Mouse (Mus musculus) midbrain, embryonic 11.5 days (tissue): Measurements from ENCODE around the gene Nedd4. TPM values are rescaled to one million over a fixed set of nuclear protein-coding genes. Genes with fewer than 3 reads are reported as not detected.

Source experiments
- ATAC-seq: fragments of 200-750 bp; cut with Nextera tagmentation; 2 replicates; pipeline ENCODE4 v1.8.0; 2017; ENCODE audit warnings: moderate TSS enrichment, moderate library complexity; ENCODE audit not compliant: low FRiP score
- DNase-seq: peaks from one replicate; pipeline ENCODE4 v3.0.0; 2015; ENCODE audit warnings: low spot score; ENCODE audit errors: missing footprints
- H3K27ac ChIP-seq: fragments of 300-500 bp; sonication (generic); 2 replicates; pipeline ENCODE4 v1.5.1; 2014; ENCODE audit warnings: low read depth, low read length
- H3K27me3 ChIP-seq: fragments of 300-500 bp; sonication (generic); 2 replicates; pipeline ENCODE4 v1.6.1; 2014; ENCODE audit warnings: mild to moderate bottlenecking, low read length, moderate library complexity, mixed read lengths; ENCODE audit not compliant: control insufficient read depth, insufficient read depth
- H3K36me3 ChIP-seq: fragments of 300-500 bp; sonication (generic); 2 replicates; pipeline ENCODE4 v1.6.1; 2014; ENCODE audit warnings: mild to moderate bottlenecking, low read length, moderate library complexity, mixed read lengths; ENCODE audit not compliant: control insufficient read depth, insufficient read depth
- H3K4me1 ChIP-seq: fragments of 300-500 bp; sonication (generic); 2 replicates; pipeline ENCODE4 v1.6.1; 2014; ENCODE audit warnings: low read length; ENCODE audit not compliant: control insufficient read depth, insufficient read depth
- H3K4me2 ChIP-seq: fragments of 300-500 bp; sonication (generic); 2 replicates; pipeline ENCODE4 v1.6.1; 2014; ENCODE audit warnings: mild to moderate bottlenecking, moderate library complexity
- H3K4me3 ChIP-seq: fragments of 300-500 bp; sonication (generic); 2 replicates; pipeline ENCODE4 v1.5.1; 2014; ENCODE audit warnings: low read depth, low read length
- H3K9ac ChIP-seq: fragments of 300-500 bp; sonication (generic); 2 replicates; pipeline ENCODE4 v1.6.1; 2014; ENCODE audit warnings: low read length
- H3K9me3 ChIP-seq: fragments of 300-500 bp; sonication (generic); 2 replicates; pipeline ENCODE4 v1.6.1; 2016; ENCODE audit warnings: low read length; ENCODE audit not compliant: control insufficient read depth
- WGBS: fragments of 180-500 bp; shearing (Covaris S2); extraction: QIAGEN DNeasy Blood & Tissue Kit; methylation state at CpG from one replicate; pipeline ENCODE4 v1.1.7; 2014; 5-methylcytosine and 5-hydroxymethylcytosine counted together
- polyA plus RNA-seq: library from polyadenylated mRNA; unstranded; fragments of >200 nt; fragmentation: Nextera tagmentation; extraction: Ambion mirVana; gene quantifications from 2 replicates; pipeline ENCODE4 v1.2.1, GENCODE M21; 2014

Nedd4 gene
- polyA plus RNA-seq, 1 experiment from 2014 or later, result 812 TPM

- ATAC-seq, result no peak
- no peaks in the 10 kb centered on the region for H3K9me3 ChIP-seq
- peaks cover 35% of the 10 kb centered on the region for H3K36me3 ChIP-seq
- DNase-seq, result no peak
- H3K9ac ChIP-seq, result no peak overlapping the region
- H3K4me1 ChIP-seq, result no peaks in the 10 kb centered on the region
- WGBS, result 82% methylated on average over 3 of the region's 3 CpGs
- no peaks in the 10 kb centered on the region for H3K27me3 ChIP-seq
- H3K4me3 ChIP-seq, result no peak overlapping the region
- H3K27ac ChIP-seq, result no peak overlapping the region
- H3K4me2 ChIP-seq, result no peak overlapping the region
Measured at GRCm38 (mm10) chr9:72699702-72700101, 37.6 kb downstream of the Nedd4 start.

- peaks cover 38% of the 10 kb centered on the region for H3K36me3 ChIP-seq
- no peak for DNase-seq
- no peak overlapping the region for H3K9ac ChIP-seq
- H3K27ac ChIP-seq, result no peak overlapping the region
- WGBS, result 75% methylated on average over 8 of the region's 8 CpGs
- H3K9me3 ChIP-seq, result no peaks in the 10 kb centered on the region
- H3K4me1 ChIP-seq, result no peaks in the 10 kb centered on the region
- H3K27me3 ChIP-seq, result no peaks in the 10 kb centered on the region
- H3K4me2 ChIP-seq, result no peak overlapping the region
- H3K4me3 ChIP-seq, result no peak overlapping the region
- ATAC-seq, result no peak
Measured at GRCm38 (mm10) chr9:72701441-72701840, 39.3 kb downstream of the Nedd4 start.

GRCm38 (mm10) chr9:72702075-72702474 is 39.9 kb downstream of the Nedd4 start:
- ATAC-seq (no peak), DNase-seq (no peak)
- H3K27me3 ChIP-seq, result no peaks in the 10 kb centered on the region
- H3K27ac ChIP-seq, result no peak overlapping the region
- no peaks in the 10 kb centered on the region for H3K4me1 ChIP-seq
- H3K4me3 ChIP-seq, result no peak overlapping the region
- H3K4me2 ChIP-seq, result no peak overlapping the region
- H3K9me3 ChIP-seq, result no peaks in the 10 kb centered on the region
- WGBS, result 78% methylated on average over 2 of the region's 2 CpGs
- peaks cover 37% of the 10 kb centered on the region for H3K36me3 ChIP-seq
- no peak overlapping the region for H3K9ac ChIP-seq

GRCm38 (mm10) chr9:72703142-72703541 is 41.0 kb downstream of the Nedd4 start:
- Histone ChIP-seq H3K4me1 (no peaks in the 10 kb centered on the region), H3K27me3 (no peaks in the 10 kb centered on the region), H3K9ac (no peak overlapping the region), H3K9me3 (no peaks in the 10 kb centered on the region), H3K4me3 (no peak overlapping the region), H3K27ac (no peak overlapping the region), H3K36me3 (peaks cover 32% of the 10 kb centered on the region), H3K4me2 (no peak overlapping the region)
- ATAC-seq, result no peak
- 94% methylated on average over 4 of the region's 4 CpGs for WGBS
- DNase-seq, result no peak

- peaks cover 35% of the 10 kb centered on the region for H3K36me3 ChIP-seq
- no peaks in the 10 kb centered on the region for H3K9me3 ChIP-seq
- H3K9ac ChIP-seq, result no peak overlapping the region
- no peak overlapping the region for H3K4me3 ChIP-seq
- H3K27me3 ChIP-seq, result no peaks in the 10 kb centered on the region
- no peak overlapping the region for H3K27ac ChIP-seq
- H3K4me2 ChIP-seq, result no peak overlapping the region
- ATAC-seq (no peak), DNase-seq (no peak)
- H3K4me1 ChIP-seq, result no peaks in the 10 kb centered on the region
- WGBS, result 90% methylated on average over 6 of the region's 6 CpGs
Measured at GRCm38 (mm10) chr9:72703754-72704153, 41.6 kb downstream of the Nedd4 start.

- DNase-seq (no peak), ATAC-seq (no peak)
- Histone ChIP-seq H3K4me3 (no peak overlapping the region), H3K27me3 (no peaks in the 10 kb centered on the region), H3K27ac (no peak overlapping the region), H3K4me1 (no peaks in the 10 kb centered on the region), H3K9ac (no peak overlapping the region), H3K9me3 (no peaks in the 10 kb centered on the region), H3K36me3 (peaks cover 31% of the 10 kb centered on the region), H3K4me2 (no peak overlapping the region)
- 93% methylated on average over 2 of the region's 2 CpGs for whole genome bisulfite sequencing
Measured at GRCm38 (mm10) chr9:72705270-72705669, 43.1 kb downstream of the Nedd4 start.

GRCm38 (mm10) chr9:72707999-72708398 is 45.9 kb downstream of the Nedd4 start:
- H3K36me3 ChIP-seq, result peaks cover 22% of the 10 kb centered on the region
- H3K27ac ChIP-seq, result no peak overlapping the region
- H3K27me3 ChIP-seq, result no peaks in the 10 kb centered on the region
- H3K9ac ChIP-seq, result no peak overlapping the region
- 92% methylated on average over 2 of the region's 2 CpGs for WGBS
- no peak for DNase-seq
- no peak overlapping the region for H3K4me3 ChIP-seq
- no peaks in the 10 kb centered on the region for H3K9me3 ChIP-seq
- H3K4me2 ChIP-seq, result no peak overlapping the region
- H3K4me1 ChIP-seq, result no peaks in the 10 kb centered on the region
- no peak for ATAC-seq

GRCm38 (mm10) chr9:72708690-72709089 is 46.5 kb downstream of the Nedd4 start:
- 94% methylated on average over 5 of the region's 5 CpGs for WGBS
- Histone ChIP-seq H3K27me3 (no peaks in the 10 kb centered on the region), H3K4me3 (no peak overlapping the region), H3K9ac (no peak overlapping the region), H3K36me3 (peaks cover 19% of the 10 kb centered on the region), H3K4me1 (no peaks in the 10 kb centered on the region), H3K27ac (no peak overlapping the region), H3K4me2 (no peak overlapping the region), H3K9me3 (no peaks in the 10 kb centered on the region)
- ATAC-seq (no peak), DNase-seq (no peak)

GRCm38 (mm10) chr9:72710060-72710459 is 47.9 kb downstream of the Nedd4 start:
- WGBS, result 83% methylated on average over 5 of the region's 5 CpGs
- no peak for ATAC-seq
- Histone ChIP-seq H3K4me3 (no peak overlapping the region), H3K36me3 (peaks cover 19% of the 10 kb centered on the region), H3K4me2 (no peak overlapping the region), H3K27me3 (no peaks in the 10 kb centered on the region), H3K27ac (no peak overlapping the region), H3K4me1 (no peaks in the 10 kb centered on the region), H3K9me3 (no peaks in the 10 kb centered on the region), H3K9ac (no peak overlapping the region)
- DNase-seq, result no peak

GRCm38 (mm10) chr9:72714945-72715344 is 52.8 kb downstream of the Nedd4 start:
- ATAC-seq (no peak), DNase-seq (no peak)
- Histone ChIP-seq H3K4me2 (no peak overlapping the region), H3K36me3 (peaks cover 34% of the 10 kb centered on the region), H3K9ac (no peak overlapping the region), H3K9me3 (no peaks in the 10 kb centered on the region), H3K4me1 (no peaks in the 10 kb centered on the region), H3K27ac (no peak overlapping the region), H3K4me3 (no peak overlapping the region), H3K27me3 (no peaks in the 10 kb centered on the region)
- WGBS, result 95% methylated on average over 4 of the region's 4 CpGs
